Mouse (Mus musculus) ES-E14 (cell line): ENCODE results near the gene Ogfod3. TPM values are rescaled to one million over a fixed set of nuclear protein-coding genes. Genes with fewer than 3 reads are reported as not detected.

Experiments used
- DNase-seq: peaks from one replicate; pipeline ENCODE4 v3.0.0-alpha.2; 2013; ENCODE audit warnings: low read depth, low spot score
- H3K27ac ChIP-seq: 2 replicates; pipeline ENCODE4 v1.5.1; 2012; ENCODE audit warnings: low read depth, mild to moderate bottlenecking, low read length, moderate library complexity, mixed read lengths; ENCODE audit not compliant: poor library complexity, insufficient read depth, severe bottlenecking
- H3K36me3 ChIP-seq: 2 replicates; pipeline ENCODE4 v1.6.1; 2012; ENCODE audit warnings: mild to moderate bottlenecking, low read length, moderate library complexity, mixed read lengths; ENCODE audit not compliant: control insufficient read depth, poor library complexity, insufficient read depth, severe bottlenecking
- H3K4me1 ChIP-seq, 2 experiments: fragments of 150-350 bp in 1 of 2; sonication (generic) in 1 of 2; 2 replicates each; pipeline ENCODE4 v1.6.1; 2012; ENCODE audit warnings: low read length in 2 of 2, mild to moderate bottlenecking in 1 of 2, mixed read lengths in 1 of 2; ENCODE audit not compliant: control insufficient read depth in 2 of 2, insufficient read depth in 2 of 2, poor library complexity in 1 of 2
- H3K4me3 ChIP-seq, 2 experiments: fragments of 150-350 bp in 1 of 2; sonication (generic) in 1 of 2; 2 replicates each; pipeline ENCODE4 v1.5.1; 2012; ENCODE audit warnings: low read length in 2 of 2, low read depth in 1 of 2, mild to moderate bottlenecking in 1 of 2, mixed read lengths in 1 of 2; ENCODE audit not compliant: insufficient read depth in 1 of 2, poor library complexity in 1 of 2, severe bottlenecking in 1 of 2
- H3K9ac ChIP-seq: 2 replicates; pipeline ENCODE4 v1.6.1; 2012; ENCODE audit warnings: low read depth, mild to moderate bottlenecking, low read length, mixed read lengths; ENCODE audit not compliant: poor library complexity, insufficient read depth, severe bottlenecking
- H3K9me3 ChIP-seq: fragments of 150-350 bp; sonication (generic); 2 replicates; pipeline ENCODE4 v1.6.1; 2012; ENCODE audit warnings: low read depth, mild to moderate bottlenecking, low read length; ENCODE audit not compliant: control insufficient read depth, insufficient read depth
- CHD2 ChIP-seq: IDR thresholded peaks from 2 replicates; pipeline ENCODE4 v1.6.1; 2014; ENCODE audit warnings: mild to moderate bottlenecking, low read depth, low read length, inconsistent platforms
- HCFC1 ChIP-seq: IDR thresholded peaks from 2 replicates; pipeline ENCODE4 v1.6.1; 2012; ENCODE audit warnings: low read length, inconsistent platforms, borderline replicate concordance; ENCODE audit not compliant: insufficient read depth
- MAFK ChIP-seq: IDR thresholded peaks from 2 replicates; pipeline ENCODE4 v1.6.1; 2014; ENCODE audit warnings: mild to moderate bottlenecking, low read depth, low read length, inconsistent platforms; ENCODE audit not compliant: insufficient read depth
- ZC3H11A ChIP-seq: IDR thresholded peaks from 2 replicates; pipeline ENCODE4 v1.6.1; 2012; ENCODE audit warnings: low read depth, mild to moderate bottlenecking, inconsistent platforms, low read length, borderline replicate concordance
- ZNF384 ChIP-seq: IDR thresholded peaks from 2 replicates; pipeline ENCODE4 v1.6.1; 2012; ENCODE audit warnings: low read depth, low read length, inconsistent platforms
- in situ Hi-C, 2 experiments: fragments of 600-800 bp; cut with MboI; formaldehyde crosslinking; loops; one replicate each; pipeline ENCODE4 v1.15.1; 2025; ENCODE audit warnings: low sequenced_read_pairs in 2 of 2, inconsistent platforms in 1 of 2; ENCODE audit not compliant: unreplicated experiment in 2 of 2
- total RNA-seq: library from RNA; depleted of rRNA; stranded (reverse); fragments of 300-350 nt; gene quantifications from 2 replicates; pipeline ENCODE4 v1.2.3, GENCODE M21; 2012

The Ogfod3 gene
- total RNA-seq, 1 experiment: 16.3 TPM

GRCm38 (mm10) chr11:121148193-121148592 is 56.3 kb downstream of the Ogfod3 start:
- no peak overlapping the region for H3K9ac ChIP-seq
- H3K4me1 ChIP-seq: peaks cover 3 to 8% of the 10 kb centered on the region in 2 experiments; a peak in 1 of 4 replicates
- peak overlapping the region; percentile 10 to 75; a peak in 2 of 4 replicates for H3K4me3 ChIP-seq
- no peaks in the 10 kb centered on the region for H3K9me3 ChIP-seq
- no peak for DNase-seq
- H3K36me3 ChIP-seq: peaks cover 8% of the 10 kb centered on the region; the same call in 1 of the 2 replicates
- in situ Hi-C loops: no loop called here
- TF ChIP-seq CHD2 (no peak), HCFC1 (0 out of 2 replicates have a peak, but pooled peaks have one; percentile 39), MAFK (no peak), ZNF384 (no peak), ZC3H11A (0 out of 2 replicates have a peak, but pooled peaks have one; percentile 3)
- no peak overlapping the region for H3K27ac ChIP-seq

- Histone ChIP-seq H3K4me1 (peaks cover 3 to 8% of the 10 kb centered on the region in 2 experiments; a peak in 1 of 4 replicates), H3K27ac (peak within 1 kb of the TSS; percentile 53; the same call in 1 of the 2 replicates), H3K9me3 (no peaks in the 10 kb centered on the region), H3K36me3 (peaks cover 5% of the 10 kb centered on the region; the same call in 1 of the 2 replicates), H3K9ac (peak within 1 kb of the TSS; percentile 69), H3K4me3 (peak within 1 kb of the TSS; percentile 64 to 75)
- in situ Hi-C loops: no loop called here
- TF ChIP-seq CHD2: peak; percentile 97
- peak; percentile 63; the same call in 1 of the 2 replicates for TF ChIP-seq HCFC1
- TF ChIP-seq ZNF384: no peak
- TF ChIP-seq MAFK: peak; percentile 100
- peak; percentile 80 for DNase-seq
Measured at GRCm38 (mm10) chr11:121145865-121146264, 58.6 kb downstream of the Ogfod3 start, which contains the start of gene Tex19.1. Gene Tex19.1, plus strand, starts transcription at chr11:121146143.

GRCm38 (mm10) chr11:121143325-121144015 is 61.0 kb downstream of the Ogfod3 start:
- Histone ChIP-seq H3K9me3 (no peaks in the 10 kb centered on the region), H3K4me1 (peaks cover 3 to 8% of the 10 kb centered on the region in 2 experiments; a peak in 1 of 4 replicates), H3K9ac (no peak overlapping the region), H3K27ac (no peak overlapping the region), H3K4me3 (no peak overlapping the region), H3K36me3 (peaks cover 5% of the 10 kb centered on the region; the same call in 1 of the 2 replicates)
- TF ChIP-seq CHD2: no peak
- no peak for TF ChIP-seq ZNF384
- TF ChIP-seq ZC3H11A: no peak
- in situ Hi-C loops: no loop called here
- no peak for DNase-seq

GRCm38 (mm10) chr11:121138732-121139131 is 65.8 kb downstream of the Ogfod3 start:
- no peak overlapping the region for H3K9ac ChIP-seq
- H3K9me3 ChIP-seq: no peaks in the 10 kb centered on the region
- no peaks in the 10 kb centered on the region for H3K36me3 ChIP-seq
- no peak overlapping the region for H3K27ac ChIP-seq
- no peak overlapping the region for H3K4me3 ChIP-seq
- in situ Hi-C loops: no loop called here
- TF ChIP-seq ZC3H11A: no peak
- TF ChIP-seq CHD2: no peak
- no peak for TF ChIP-seq HCFC1
- TF ChIP-seq MAFK: no peak
- no peak for TF ChIP-seq ZNF384
- DNase-seq: no peak
- peaks cover 0 to 5% of the 10 kb centered on the region in 2 experiments; a peak in 1 of 4 replicates for H3K4me1 ChIP-seq
